Mouse (Mus musculus) 3T3-L1 (cell line): Measurements from ENCODE around the gene Ltbp1.
A peak's percentile ranks its signal among the peaks of the same experiment; 100 is the strongest.

Source experiments
- DNase-seq: peaks from one replicate; pipeline ENCODE4 v3.0.0-alpha.2; 2015; ENCODE audit warnings: low read depth, low spot score

Ltbp1 gene

GRCm38 (mm10) chr17:75353323-75353722, 348.0 kb downstream of the Ltbp1 start:
- no peak for DNase-seq

DNA sequence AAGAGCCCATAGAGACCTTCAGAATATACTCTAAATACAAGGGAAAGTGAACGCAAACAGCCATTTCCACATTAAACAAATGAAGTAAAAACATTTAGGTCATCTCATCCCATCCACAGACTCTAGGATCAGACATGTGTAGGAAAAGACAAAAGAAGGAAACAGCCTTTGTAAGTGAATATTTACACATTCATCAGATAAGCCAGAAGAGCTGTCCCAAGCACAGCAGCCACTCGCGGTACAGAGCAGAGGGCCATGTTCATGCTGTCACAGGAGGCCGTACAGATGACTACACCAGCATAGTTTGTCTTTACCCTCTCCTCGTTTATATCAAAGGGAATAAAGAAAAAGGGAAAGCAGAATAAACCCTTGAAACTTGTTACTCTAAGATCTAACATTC, 350.1 kb downstream of the Ltbp1 start:
- DNase-seq, result no peak

- DNase-seq, result no peak
Observed at GRCm38 (mm10) chr17:75360111-75360510, 354.7 kb downstream of the Ltbp1 start.

- no peak for DNase-seq
Observed at GRCm38 (mm10) chr17:75366332-75366731, 361.0 kb downstream of the Ltbp1 start.

DNA sequence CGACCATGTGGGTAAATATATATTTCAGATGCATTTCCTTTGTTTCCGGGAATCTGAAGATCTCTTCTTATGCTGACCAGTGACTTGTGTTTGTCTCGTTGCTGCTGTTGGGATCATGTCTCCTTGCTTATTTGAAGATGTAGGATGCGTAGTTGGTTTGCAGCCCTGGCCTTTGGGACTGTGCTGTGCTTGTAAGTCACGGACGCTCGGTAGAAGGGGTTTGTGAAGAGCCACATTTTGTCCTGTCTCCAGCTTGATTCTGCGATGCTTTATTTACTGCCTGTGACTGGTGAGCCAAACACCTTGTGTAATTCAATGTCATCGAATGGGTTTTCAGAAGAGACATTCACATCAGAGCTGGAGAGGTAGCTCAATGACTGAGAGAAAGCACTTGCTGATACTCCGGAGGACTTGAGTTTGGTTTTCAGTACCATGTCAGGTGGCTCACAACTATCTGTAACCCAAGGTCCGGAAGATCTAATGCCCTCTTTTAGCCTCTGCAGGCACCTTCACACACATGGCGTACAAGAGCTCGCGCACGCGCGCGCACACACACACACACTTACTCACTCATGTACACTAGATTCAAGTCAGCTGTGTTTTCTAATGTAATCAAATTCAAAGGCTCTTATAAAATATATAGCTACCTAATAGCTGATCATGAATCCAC, 362.3 kb downstream of the Ltbp1 start:
- no peak for DNase-seq

DNA sequence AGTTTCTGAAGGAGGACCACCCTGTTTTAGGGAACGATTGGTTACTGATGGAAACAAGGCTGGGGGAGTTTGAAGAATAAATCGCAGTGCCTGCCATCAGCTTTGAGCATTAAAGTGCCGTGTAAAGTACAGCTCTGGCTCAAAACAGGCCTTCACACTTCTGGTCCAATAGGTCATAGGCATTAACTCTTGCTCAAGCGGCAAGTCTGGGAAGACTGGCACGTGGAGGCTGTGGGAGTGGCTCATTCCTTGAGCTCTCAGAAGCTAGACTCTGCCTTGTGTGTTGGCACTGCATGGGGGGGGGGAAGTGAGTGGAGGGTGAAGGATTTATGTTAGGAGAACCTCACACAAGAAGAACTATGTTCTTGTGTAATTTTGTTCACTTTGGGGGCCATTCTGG, 363.2 kb downstream of the Ltbp1 start:
- no peak for DNase-seq

GRCm38 (mm10) chr17:75369351-75369750, 364.0 kb downstream of the Ltbp1 start:
- DNase-seq, result peak; percentile 74

- peak; percentile 75 for DNase-seq
Observed at GRCm38 (mm10) chr17:75370120-75370519, 364.8 kb downstream of the Ltbp1 start.

GRCm38 (mm10) chr17:75371650-75372049, 366.3 kb downstream of the Ltbp1 start:
- DNase-seq, result no peak

DNA sequence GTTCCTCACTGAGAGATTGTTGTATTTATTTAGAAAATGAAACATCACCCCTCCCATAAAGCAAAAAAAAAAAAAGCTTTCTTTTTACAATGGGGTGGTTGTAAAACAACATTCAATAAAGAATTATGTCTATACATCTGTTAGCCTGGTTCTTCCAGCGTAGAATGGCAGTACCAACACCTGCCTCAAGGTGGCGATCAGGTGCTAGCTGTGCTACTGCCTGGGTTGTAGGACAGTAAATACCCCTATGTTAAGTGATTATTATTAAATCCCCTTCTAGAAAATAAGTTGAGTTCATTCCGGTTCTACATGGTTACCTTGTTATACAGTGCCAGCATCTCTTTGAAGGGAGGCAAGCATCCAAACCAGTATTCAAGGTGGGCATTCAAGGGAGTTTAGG, 367.0 kb downstream of the Ltbp1 start:
- DNase-seq, result peak; percentile 66

GRCm38 (mm10) chr17:75374287-75375024, 369.1 kb downstream of the Ltbp1 start:
- DNase-seq, result peak; percentile 27

DNA sequence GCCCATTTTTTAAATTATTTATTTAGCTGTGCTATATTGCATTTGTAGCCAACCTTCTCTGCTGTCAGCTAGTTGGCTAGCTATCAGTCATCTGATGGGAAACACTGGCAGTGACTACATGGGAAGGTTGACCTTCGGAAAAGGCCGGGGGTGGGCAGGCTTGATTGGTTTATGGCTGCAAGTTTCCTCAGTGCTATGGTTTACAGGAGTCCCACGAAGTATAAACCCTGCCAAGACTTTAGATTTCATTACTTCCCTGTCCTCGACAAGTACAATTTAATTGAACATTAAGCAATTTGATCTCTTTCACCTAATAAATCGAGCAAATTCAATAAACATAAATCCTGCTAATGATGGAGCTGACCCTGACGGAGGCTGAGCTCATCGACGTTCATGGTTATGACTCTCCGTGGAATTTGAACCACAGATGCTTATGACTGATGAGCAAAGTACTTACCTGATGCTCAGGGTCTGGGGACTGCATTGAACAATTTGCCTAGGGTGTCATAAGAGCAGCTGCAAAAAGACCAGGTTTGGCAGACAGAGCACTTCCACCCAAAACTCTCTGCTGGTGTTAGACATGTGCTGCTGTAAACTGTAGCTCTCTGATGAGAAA, 373.0 kb downstream of the Ltbp1 start:
- no peak for DNase-seq

DNA sequence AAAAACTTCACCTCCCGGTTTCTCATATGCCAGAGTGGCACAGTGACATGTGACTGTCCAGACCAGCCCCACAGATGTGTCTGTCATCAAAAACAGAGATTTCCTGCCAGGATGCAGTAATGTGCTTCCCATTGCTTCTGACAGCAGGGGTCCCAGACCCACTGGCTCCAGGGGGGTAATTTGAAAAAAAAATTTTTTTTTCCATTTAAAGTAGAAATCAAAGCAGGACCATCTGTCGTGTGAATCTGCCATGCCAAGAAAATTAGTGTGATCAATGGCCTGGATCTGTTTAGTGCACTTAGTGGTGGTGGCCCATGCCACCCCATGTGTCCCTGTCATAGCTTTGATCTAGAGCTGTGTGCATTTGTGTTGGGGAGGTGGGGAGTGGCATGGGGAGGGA, 374.8 kb downstream of the Ltbp1 start:
- DNase-seq, result no peak

DNA sequence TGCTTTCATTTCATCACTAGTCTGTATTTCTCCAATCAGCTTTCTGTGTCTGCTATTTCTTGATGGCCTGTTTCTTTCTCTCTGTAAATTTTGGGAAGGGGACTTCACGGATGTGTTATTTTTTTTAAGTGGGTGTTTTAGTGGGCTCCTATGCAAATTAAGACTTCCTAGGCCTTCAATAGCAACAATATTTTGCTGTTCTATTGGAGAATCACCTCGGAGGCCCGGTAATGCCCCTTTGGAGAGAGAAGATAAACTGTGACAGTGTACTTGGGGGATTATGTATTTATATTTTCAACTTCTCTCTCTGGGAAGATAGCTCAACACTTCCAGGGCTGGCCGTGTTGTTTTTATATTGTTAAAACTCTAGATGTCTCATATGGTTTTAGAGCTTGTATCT, 383.0 kb downstream of the Ltbp1 start:
- DNase-seq, result peak; percentile 16

DNA sequence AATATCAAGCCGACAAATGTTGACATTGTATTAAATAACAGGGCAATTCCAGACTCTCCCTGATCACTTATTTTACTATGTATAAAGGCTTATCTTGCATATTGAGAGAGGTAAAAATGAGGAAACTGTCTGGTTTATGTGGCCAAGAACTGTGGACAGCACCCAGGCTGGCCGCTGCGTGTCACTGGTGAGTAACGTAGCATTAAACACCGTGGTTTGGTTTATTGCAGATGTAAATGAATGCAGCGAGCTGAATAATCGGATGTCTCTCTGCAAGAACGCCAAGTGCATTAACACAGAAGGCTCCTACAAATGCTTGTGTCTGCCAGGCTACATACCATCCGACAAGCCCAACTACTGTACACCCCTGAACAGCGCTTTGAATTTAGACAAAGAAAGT, 384.8 kb downstream of the Ltbp1 start:
- DNase-seq, result no peak

DNA sequence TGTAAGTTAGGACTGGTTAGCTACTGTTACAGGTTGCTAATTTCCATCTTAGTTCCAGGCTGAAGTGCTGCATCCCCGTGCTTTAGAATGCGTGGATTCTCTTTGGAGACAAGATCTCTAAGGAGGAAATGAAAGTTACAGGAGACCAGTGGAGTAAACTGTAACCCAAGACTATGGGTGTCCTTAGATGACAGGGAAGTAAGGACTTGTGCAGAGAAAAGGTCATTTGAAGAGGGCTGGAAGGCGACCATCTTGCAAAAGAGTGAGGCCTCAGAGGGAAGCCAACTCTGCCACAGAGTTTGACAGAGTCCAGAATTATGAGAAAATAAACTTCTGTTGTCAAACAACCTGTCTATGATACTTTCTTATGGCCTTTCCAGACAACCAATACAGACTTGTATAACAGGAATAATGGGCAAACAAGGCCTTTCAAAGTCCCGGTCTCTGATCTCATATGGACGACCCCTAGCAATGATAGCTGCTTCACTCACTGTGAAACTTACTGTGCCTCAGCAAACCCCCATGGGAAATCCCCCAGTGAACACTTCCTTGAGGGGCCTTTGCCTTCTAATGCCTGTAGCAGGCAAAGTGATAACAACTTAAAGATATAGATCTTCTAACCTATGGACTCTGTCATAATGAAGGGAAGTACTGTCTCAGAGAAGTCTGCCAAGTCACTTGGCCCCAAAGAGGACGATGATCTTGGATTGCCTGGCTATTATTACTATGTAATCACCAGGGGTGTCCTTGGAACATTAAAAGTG, 386.2 kb downstream of the Ltbp1 start:
- DNase-seq, result no peak

DNA sequence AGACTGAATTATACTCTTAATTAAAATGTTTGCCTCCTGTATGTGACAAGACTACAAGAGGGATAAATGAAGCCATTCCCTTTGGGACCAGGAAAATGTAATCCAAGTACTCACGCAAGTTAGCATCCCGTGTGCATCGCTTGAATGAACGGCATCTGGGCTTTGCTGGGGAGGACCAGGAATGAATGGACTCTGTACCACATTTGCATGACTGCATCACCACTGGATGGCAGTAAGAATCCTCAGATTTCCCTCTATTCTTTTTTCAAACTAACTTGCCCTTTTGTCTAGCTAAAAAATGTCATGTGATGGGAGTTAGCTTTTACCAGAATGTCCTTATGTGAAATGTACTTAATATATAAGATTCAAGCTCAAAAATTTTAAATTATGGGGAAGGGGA, 401.0 kb downstream of the Ltbp1 start:
- peak; percentile 61 for DNase-seq

GRCm38 (mm10) chr17:75416861-75417260, 411.5 kb downstream of the Ltbp1 start:
- peak; percentile 12 for DNase-seq

DNA sequence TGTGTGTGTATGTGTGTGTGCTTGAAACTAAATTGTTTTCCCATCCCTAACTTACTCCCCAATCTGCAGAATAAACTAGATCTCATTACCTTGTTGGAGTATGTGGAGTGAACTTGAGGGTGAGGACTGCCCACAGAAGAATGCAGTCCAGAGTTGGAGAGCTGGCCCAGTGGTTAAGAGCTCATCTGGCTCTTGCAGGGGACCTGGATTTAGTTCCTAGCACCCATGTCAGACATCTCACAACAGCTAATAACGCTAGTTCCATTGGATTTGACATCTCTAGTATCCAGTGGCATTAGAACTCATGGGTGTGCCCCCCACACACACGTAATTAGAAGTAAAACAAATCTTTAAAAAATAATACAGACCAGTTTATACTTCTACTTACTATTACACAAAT, 428.8 kb downstream of the Ltbp1 start:
- DNase-seq, result no peak

GRCm38 (mm10) chr17:75434871-75435270, 429.5 kb downstream of the Ltbp1 start:
- no peak for DNase-seq

GRCm38 (mm10) chr17:75435599-75435998, 430.2 kb downstream of the Ltbp1 start, which contains the start of gene Rasgrp3:
Gene Rasgrp3, plus strand, starts transcription at chr17:75435896.
- no peak for DNase-seq

DNA sequence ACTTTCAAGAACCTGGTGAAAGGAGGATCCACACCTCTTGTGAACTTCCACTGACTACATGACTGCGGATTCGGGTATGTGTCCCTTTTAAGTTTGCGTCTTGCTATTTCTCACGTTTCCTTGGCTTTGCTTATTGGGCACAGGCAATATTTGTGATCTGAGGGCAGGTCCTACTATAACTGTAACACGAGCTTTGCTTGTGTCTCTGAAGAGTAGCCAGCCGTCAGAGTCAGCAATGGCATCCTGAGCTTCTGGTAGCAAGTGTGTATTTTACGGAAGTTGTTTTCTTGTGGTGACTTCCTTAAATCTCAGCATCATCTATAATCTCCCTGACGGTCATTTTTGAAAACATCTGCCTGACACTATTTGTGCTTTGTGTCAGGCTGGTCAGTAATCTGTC, 430.7 kb downstream of the Ltbp1 start:
- no peak for DNase-seq
